Mouse (Mus musculus) kidney, adult 18-20 months (tissue): ENCODE measurements around the gene Otogl.

Source experiments
- DNase-seq: peaks from one replicate; pipeline ENCODE4 v3.0.0; 2021

Gene Otogl

DNA sequence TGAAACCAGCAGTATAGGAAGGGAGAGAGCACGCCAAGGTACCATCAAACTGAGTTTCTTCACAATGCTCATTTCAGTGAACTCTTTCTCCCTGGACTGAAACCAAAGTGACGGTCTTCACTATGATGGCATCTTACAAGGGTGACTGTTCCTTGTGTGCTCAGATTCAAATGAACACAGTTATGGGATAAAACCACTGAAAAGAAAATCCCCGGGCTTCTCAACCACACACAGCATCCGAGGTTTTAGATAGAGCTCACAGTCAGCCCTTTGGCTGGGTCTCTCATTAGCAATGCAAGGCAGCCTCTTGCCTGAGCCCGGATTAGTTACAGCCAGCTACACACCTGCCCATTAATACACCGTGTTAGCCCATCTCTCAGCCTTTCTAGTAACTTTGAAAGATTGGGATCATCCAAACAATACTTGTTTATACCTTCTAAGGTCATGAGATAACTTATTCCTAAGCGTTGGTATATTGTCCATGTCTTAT is at the start of gene Otogl:
Gene Otogl (minus strand): TSS at position 51 of the 490 bp plus-strand sequence.
- DNase-seq = no peak

DNA sequence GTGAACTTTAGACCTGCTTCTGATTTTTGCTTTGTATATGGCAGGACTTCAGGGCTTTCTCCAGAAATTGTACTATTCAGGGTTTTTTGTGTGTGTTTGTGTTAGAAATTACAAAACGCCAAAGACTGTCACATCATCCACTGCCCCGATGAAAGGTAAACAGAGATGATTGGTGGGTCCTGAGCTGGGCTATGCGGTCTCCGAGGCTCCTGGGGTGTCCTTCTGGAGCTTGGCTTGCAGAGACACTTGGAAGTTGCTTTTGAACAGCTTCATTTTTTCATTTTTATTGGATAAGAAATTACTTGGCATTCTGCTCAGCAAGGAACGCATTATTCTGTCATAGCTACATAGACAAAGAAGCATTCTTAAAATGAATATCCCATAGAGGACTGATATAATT is 44.7 kb upstream of the Otogl start:
- DNase-seq = no peak

DNA sequence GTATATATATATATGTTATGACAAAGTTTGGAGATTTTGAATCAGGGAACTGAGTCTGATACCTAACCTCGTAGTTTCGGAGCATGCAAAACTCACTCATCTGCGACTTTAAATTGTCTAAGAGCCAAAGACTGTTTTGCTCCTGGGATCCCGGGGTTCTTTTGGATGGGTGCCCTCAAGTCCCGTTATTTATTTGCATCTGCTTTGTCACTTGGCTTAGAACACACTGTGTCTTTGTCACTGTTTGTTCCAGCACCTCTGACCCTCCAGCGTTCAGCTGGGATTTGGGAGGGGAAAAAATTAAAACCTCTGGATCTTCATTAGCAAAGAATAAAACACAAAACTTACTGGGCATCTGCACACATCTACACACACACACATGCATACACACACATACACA is 42.5 kb upstream of the Otogl start:
- peak; percentile 15 for DNase-seq

DNA sequence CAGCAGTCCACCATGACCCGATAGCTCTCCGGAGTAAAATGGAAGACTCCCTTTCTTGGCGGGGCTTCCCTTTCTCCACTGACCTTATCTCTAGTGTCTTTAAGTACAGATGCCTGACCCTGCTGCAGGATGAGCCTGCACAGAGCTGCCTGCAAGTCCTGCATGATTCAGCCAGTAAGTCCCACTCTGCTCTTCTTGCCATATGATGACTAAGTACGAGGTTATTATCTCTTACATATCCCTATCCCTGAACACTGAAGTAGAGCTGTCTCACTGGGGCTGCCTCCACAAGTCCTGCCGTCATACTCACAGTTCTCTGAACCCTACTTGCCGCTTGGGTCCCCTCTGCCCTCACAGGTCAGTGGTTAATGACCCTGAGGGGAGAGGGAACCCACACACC is 39.7 kb upstream of the Otogl start:
- DNase-seq = no peak

DNA sequence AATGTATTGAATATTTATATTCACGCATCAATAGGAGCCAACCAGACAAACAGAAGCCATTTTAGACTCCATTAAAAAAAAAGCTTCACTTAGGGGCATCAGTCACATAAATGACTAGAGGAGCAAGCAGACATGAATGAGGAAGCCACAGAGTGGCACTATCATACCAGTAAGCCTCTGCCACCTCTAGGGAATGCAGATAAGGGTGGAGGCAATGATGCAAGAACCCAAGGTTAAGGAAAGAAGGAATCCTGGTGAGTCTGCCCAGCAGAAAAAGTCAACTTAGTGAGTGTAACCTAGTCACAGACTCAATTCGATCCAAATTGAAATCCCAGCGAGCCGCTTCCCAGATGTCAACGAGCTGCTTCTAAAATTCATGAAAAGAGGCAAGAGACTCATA is 38.0 kb upstream of the Otogl start:
- no peak for DNase-seq

DNA sequence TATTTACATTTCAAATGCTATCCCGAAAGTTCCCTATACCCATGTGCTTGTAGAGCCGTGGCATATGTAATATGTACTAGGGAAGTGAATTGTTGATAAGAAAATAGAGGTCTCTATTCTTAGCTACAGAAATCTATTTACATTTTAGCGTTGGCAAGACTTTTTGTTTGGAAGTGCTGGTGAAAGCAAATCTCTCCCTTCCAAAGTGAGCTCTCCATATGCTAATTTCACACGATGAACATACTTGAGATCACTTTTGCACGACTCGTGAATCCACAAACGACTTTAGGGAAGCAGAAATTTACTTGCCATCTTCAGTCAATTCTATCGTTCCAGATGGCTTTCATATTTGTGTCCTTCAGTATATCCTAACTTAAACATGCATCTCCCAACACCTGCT is 36.7 kb upstream of the Otogl start:
- no peak for DNase-seq

DNA sequence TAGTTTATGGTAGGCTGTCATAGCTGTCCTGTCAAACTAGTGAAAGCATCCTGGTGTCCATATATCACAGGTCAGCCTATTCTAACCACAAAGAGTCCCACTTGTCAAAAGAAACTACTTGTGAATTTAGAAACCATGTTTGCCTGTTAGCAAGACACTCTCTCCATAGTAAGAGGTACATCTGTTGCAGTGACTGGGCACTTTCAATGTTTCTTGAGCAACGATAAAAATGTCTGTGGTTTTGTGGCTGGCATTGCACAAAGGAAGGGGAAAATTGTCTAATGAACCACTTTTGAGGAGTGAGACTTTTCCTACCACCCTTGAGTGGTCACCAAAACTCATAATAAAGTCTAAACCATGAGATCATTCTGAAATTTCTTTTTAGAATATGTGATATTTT is 36.1 kb upstream of the Otogl start:
- no peak for DNase-seq

DNA sequence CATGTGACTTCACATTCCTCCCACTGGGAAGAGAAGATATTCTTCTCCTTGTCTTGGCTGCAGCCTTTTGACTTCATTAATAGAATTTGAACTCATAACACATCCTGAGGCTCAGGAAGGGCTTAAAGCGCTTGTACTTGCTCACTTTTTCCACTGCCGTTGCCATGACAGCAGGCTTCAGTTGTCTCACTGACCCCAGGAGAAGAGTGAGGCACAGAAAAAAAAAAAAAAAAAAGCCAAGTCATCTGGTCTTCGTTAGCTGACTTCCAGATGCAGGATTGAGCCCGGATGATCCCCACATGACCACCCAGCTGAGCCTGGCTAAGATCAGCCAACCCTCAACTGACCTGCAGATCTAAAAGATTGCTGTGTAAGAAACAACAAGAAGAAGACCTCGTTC is 34.4 kb upstream of the Otogl start:
- no peak for DNase-seq

DNA sequence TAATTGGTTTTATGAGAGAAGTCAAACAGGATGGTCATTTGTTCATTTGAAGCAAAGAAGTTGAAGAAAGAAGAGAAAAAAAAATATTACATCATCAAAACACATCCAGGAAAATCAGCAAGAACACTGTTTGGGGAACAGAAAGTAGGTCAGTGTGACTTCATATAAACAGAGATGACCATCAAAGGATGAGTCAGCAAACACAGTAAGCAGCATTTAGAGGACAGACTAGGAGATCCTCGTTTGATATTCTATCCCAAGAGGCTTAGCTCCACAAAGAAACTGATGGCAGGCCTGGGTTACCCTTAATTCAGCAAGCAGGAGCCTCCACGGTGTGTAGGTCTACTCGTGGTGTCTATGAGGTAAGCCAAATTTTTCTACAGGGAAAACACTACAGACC is 31.9 kb upstream of the Otogl start:
- DNase-seq = no peak

DNA sequence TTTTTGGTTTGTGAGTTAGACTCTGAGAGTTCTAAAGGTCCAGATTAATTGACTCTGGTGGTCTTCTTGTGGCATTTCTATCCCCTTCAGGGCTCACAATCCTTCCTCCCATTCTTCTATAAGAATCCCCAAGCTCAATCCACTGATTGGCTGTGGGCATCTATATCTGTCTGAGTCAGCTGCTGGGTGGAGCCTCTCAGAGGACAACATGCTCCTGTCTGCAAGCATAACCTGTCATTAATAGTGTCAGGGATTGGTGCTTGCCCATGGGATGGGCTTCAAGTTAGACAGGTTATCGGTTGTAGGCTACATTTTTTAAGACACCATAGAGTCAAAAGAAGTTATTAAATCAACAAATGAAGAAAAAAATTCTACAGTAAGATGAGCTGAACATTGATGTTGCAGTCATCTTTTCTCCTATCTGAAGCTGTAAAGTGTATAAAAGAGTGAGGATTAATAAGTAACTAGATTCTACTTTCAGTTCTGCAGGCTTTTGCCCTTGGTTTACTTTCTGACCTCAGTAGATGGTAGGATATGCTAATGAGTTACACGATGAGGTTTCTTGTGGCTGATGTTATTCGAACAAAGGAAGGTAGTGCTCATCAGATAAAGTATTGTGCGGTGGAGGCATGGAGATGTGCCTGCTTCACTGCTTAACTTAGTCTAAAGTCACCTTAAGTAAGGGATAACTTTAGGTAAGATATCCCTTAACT is 29.4 kb upstream of the Otogl start:
- DNase-seq = no peak

DNA sequence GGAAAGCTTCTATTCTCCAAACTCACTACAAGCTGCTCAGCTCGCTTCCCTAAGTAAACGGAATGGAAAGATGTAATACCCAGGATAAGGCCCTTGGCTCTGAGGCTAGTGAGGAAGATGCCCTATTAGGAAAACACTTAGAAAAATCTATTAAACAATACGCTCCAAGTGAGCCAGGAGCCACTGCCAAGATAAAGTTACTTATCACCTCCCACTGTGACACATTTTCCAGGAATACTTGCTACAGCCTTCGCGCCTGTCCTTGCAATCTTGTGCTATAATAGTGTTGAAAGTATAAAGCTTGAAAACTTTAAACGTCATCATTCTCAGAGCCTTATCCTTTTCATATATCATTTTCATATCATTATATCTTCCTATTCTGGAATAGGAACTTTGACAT is 28.4 kb upstream of the Otogl start:
- no peak for DNase-seq

DNA sequence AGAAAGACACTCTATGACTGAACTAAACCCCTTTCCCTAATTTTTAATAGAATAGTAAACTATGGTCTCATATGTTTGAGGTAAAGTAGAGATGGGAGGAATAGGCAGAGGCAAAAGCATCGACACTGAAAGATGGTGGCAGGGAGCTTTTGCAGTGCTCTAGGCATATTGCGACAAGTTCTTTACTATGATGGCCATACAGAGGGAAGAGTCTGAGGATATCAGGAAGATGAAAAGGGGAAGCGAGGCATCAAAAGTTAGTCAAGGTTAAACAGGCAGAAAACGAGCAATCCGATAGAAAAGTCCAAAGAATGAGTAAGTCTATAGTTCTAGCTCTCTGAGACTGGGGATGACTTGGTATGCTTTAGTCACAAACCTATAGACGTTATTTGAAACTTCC is 27.9 kb upstream of the Otogl start:
- DNase-seq = no peak

DNA sequence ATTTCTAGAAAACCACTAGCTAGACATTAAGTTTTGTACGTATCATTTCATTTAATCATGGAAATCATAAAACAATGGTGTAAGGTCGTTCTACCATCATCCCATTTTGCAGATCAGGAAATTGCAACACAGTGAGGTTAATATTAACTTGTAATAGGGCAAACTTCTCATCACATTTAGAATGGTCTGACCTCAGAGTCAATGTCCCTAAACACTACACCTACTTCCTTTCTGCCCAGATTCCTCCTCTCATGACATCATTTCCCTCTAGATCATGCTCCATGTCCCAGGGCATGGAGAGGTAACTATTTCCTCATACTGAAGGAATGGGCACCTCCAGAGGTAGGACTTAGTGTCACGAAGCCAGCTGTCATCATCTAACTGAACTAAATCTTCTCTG is 22.1 kb upstream of the Otogl start:
- no peak for DNase-seq

DNA sequence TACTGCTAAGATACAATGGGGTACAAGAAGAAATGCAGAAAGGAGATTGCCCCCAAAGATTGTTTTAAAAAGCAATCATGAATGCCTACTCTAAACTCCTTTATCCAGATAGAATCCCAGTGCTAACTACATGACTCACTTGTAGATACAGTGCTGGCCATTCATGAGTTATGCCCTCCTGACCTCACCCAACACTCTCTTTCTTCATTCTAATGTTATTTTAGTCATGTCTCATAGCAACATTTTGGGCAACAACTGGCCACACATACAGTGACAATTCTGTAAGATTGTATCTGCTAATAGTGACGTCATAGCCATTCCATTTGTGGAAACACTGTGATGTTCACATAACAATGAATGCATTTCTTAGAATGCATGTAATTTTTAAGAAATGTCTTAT is 21.6 kb upstream of the Otogl start:
- no peak for DNase-seq

DNA sequence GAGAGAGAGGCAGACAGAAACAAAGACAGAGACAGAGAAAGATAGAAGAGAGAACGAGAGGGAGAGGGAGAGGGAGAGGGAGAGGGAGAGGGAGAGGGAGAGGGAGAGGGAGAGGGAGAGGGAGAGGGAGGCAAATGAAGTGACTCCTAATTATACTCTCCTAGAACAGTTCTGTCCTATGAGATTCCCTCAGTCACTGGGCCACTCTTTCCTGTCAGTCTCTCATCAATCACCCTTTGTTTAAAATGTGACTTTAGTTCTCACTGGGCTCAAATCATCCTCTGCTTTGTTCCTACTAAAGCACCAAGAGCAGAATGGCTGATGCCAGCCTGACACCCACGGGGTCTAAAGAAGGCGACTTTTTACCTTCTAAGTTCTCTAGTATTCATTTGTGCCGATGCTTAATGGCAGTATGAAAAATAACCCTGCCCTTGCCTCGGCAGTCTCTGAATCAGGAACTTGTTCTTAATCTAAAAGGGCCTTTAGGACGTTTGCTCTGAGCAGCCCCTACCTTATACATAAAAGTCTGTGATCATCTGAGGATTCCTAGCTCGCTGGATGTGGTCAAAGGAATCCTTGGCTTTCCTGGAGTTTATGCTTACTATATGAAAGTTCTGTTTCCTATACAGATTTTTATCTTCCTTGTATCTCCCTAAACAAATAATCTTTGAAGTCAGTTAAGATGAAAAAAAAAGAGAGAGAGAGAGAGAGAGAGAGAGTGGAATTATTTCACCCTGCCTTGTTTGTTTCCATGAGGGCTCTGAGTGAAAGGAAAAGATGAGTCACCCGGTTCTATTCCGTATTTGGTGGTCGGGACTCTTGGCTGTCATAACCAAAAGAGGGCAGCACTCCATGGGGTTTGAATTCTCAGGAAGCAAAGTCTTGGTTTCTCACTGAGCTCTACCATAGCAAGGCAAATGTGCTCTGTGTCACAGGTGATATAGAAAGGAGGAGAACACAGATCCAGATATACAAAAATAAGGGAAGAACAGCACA is 20.2 kb upstream of the Otogl start:
- peak; percentile 47 for DNase-seq

DNA sequence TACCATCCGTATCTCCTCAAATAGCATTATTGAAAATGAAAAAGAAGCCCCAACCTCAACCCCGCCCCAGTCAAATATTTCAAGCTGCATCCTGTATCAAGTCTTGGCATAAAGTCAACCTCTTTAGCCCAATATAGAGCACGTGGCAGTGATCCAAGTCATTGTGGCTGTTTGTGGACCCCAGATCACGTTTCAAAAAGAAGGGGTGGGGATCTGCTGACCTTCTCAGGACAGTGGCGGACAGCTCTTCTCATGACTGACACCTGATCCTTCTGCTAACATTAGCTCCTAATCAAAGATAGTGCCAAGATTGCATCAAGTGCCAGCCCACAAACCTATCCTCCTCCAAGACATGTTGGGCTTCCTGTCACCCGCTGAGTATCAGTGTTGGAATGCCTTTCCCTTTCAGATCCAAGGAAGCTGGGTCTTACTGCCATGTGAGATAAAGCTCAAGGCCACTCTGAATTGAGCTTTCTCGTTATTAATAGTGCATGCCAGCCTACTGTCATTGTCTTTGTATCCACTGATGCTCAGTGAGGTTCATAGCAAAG is 18.6 kb upstream of the Otogl start:
- peak; percentile 36 for DNase-seq

DNA sequence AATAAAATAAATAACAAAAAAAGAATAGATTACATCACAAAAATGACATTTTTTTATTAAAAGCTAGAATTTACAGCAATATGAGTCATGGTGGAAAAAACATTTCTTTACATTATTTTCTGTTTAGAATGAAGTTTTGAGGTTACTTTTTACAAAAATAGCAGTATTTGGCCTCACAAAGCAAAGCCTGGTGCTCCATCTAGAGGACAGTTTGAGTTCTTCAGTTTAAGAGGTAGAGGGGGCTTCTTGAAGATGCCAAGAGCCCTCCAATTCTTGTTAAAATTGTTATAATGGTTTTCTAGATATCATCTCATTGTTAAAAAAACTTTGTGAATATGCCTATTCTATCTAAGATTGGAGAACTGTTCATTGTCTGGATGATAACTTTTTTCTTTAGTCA is 13.4 kb upstream of the Otogl start:
- DNase-seq = no peak

DNA sequence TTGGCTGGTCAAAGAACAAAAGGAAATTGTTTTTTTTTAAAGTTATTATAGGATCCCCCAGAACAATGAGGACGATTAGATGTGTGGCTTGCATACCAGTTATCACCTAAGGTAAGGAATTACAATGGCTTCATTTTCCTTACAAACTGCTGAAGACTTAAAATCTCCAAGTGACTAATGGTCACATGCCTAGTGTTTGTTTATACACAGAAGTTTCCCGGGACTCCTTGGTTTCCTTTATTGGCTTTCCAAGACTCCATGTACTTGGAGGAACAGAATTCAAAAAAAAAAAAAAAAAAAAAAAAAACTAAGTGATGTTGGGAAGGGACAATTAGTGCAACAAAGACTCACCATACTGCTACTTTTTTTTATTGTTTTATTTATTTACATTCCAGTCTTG is 11.9 kb upstream of the Otogl start:
- no peak for DNase-seq

DNA sequence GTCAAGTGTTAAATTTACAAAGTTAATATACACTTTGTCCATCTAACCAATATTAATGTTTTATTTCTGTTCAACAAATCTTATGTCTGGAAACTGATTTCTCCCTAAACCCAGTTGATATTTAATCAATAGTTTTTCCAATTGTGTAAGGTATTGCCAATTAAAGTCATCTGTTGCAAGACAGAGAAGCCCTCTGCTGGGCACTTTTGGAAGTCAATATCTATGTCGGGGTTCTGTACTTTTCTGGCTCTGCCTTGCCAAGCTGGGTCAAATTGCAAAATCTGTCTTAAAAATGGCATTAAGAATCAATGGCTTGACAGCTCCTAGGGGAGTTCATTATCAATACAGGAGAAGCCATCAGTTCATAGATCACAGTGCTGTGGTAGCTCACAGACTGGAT is 10.8 kb upstream of the Otogl start:
- DNase-seq = no peak

DNA sequence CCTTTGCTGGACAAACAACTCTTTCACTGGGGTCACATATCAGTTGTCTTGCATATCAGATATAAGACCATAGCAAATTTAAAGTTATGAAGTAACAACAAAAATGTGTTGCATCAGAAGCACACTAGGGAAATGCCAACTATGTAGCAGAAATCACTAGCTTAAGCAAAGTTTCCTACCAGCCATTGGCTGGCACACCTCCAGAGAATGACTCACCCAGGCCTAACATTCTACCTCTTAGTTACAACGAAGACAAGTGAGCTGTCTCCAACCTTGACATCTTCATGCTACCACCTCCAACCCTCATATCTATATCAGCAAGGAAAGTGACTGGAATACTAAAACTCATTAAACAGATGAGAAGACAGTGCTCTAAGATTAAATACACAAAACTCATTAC is 9.6 kb upstream of the Otogl start:
- DNase-seq = no peak

DNA sequence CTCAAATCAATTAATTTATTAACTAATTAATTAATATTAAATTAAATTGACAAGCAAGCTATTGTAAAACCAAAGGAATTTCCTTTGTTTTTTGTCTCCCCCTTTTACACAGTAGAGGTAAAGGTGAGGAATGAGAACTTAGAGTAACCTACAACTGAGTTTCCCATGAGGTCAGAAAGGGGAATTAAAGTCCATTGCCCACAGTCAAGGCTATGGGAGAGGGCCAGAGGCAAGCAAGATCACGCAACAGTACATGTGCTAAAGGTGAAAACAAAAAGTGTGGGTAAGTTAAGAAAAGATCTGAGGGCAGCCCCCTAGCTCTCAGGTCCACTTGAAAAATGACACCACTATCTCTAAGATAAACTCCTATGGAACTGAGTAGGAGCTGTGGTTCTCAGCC is 9.2 kb upstream of the Otogl start:
- no peak for DNase-seq

DNA sequence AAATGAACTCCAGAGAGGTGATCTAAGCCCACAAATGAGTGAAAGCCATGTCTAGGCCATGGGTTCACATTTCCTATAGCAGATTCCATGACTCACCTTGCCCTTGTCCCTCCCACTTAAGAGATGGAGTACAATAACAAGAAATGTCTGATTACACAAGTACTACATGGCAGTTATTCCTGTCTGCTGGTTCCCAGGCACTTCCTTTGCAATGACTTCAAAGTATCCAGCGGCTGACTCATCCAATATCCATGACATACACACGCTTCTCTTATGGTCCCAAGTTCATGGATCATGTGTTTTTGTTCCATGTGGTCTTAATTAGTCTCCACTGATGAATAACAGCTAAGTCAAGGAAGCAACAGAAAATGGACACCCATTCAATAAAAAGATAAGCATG is 1.1 kb upstream of the Otogl start:
- no peak for DNase-seq

DNA sequence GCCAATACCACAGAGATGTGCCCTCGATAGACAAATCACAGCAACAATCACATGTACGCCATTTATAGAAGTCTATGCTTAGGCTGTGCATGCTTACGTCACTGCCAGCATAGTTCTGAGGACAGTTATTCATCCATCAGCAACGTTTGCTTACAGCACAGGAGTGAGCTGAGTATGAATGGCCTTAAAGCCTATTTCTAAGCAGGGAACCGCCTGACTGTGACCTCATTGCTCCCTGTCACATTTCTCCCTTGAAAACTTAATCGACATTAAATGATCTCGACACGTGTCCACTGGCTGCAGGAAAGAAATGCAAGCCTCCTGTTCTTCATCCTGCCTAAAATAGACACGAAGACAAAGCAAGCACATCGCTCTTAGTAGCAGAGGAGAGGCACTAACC is 5.5 kb downstream of the Otogl start:
- no peak for DNase-seq
